Mouse (Mus musculus) neural tube, embryonic 14.5 days (tissue): ENCODE measurements around the gene Gas2. TPM values are rescaled to one million over a fixed set of nuclear protein-coding genes. Genes with fewer than 3 reads are reported as not detected.

Experiments
- ATAC-seq: fragments of 200-750 bp; cut with Nextera tagmentation; 2 replicates; pipeline ENCODE4 v1.8.0; 2017; ENCODE audit warnings: low read depth, mild to moderate bottlenecking, moderate TSS enrichment, moderate library complexity
- H3K27ac ChIP-seq: fragments of 300-500 bp; sonication (generic); 2 replicates; pipeline ENCODE4 v1.5.1; 2014; ENCODE audit warnings: low read depth, mild to moderate bottlenecking, control low read depth, low read length, moderate library complexity, mixed read lengths
- H3K27me3 ChIP-seq: fragments of 300-500 bp; sonication (generic); 2 replicates; pipeline ENCODE4 v1.6.1; 2014; ENCODE audit warnings: low read length; ENCODE audit not compliant: control insufficient read depth, insufficient read depth
- H3K36me3 ChIP-seq: fragments of 300-500 bp; sonication (generic); 2 replicates; pipeline ENCODE4 v1.6.1; 2014; ENCODE audit warnings: low read length, mixed read lengths; ENCODE audit not compliant: control insufficient read depth, insufficient read depth
- H3K4me1 ChIP-seq: fragments of 300-500 bp; sonication (generic); 2 replicates; pipeline ENCODE4 v1.6.1; 2014; ENCODE audit warnings: low read length; ENCODE audit not compliant: control insufficient read depth, insufficient read depth
- H3K4me2 ChIP-seq: fragments of 300-500 bp; sonication (generic); 2 replicates; pipeline ENCODE4 v1.6.1; 2014; ENCODE audit warnings: mild to moderate bottlenecking, low read depth, low read length, control low read depth
- H3K4me3 ChIP-seq: fragments of 300-500 bp; sonication (generic); 2 replicates; pipeline ENCODE4 v1.5.1; 2014; ENCODE audit warnings: low read depth, low read length, control low read depth, mixed read lengths
- H3K9ac ChIP-seq: fragments of 300-500 bp; sonication (generic); replicated peaks from 2 replicates; pipeline ENCODE4 v1.6.1; 2014; ENCODE audit warnings: low read depth, mild to moderate bottlenecking, control low read depth, low read length, mixed read lengths
- H3K9me3 ChIP-seq: fragments of 300-500 bp; sonication (generic); 2 replicates; pipeline ENCODE4 v1.6.1; 2016; ENCODE audit warnings: low read length; ENCODE audit not compliant: control insufficient read depth
- WGBS: fragments of 180-500 bp; shearing (Covaris S2); extraction: QIAGEN DNeasy Blood & Tissue Kit; methylation state at CpG from one replicate; pipeline ENCODE4 v1.1.7; 2014; 5-methylcytosine and 5-hydroxymethylcytosine counted together
- polyA plus RNA-seq: library from polyadenylated mRNA; unstranded; fragments of >200 nt; fragmentation: Nextera tagmentation; extraction: Ambion mirVana; gene quantifications from 2 replicates; pipeline ENCODE4 v1.2.1, GENCODE M21; 2014

Gas2 gene
- polyA plus RNA-seq, 1 experiment from 2014 or later = 19.9 TPM

GRCm38 (mm10) chr7:51973091-51973490 lies 111.3 kb downstream of the Gas2 start:
- Histone ChIP-seq H3K4me1 (0 out of 2 replicates have a peak, but pooled peaks cover 3% of the 10 kb centered on the region), H3K9ac (no peak overlapping the region), H3K27ac (no peak overlapping the region), H3K4me2 (no peak overlapping the region), H3K27me3 (no peaks in the 10 kb centered on the region), H3K4me3 (no peak overlapping the region), H3K36me3 (no peaks in the 10 kb centered on the region), H3K9me3 (no peaks in the 10 kb centered on the region)
- ATAC-seq = peak; percentile 39; the same call in 1 of the 2 replicates
- WGBS = 55% methylated on average over 5 of the region's 5 CpGs

DNA sequence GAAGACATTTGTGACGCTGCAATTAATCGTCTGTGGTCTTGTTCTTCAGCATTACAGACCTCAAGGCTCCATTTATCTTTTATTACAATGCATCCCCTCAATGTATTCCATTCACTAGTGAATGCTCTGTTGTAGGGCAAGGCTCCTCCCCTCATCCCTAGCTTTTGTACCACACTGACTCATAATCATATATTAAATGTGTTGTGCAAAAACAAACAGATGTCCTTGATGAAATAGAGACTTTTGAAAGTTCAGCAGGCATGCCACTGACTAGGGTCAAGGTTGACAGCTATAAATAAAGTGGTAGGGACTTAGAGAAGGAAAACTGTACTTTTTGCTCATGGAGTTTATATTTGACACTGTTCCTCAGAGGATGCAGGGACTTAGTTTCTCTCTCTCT lies 111.7 kb downstream of the Gas2 start:
- H3K27ac ChIP-seq = no peak overlapping the region
- WGBS = 33% methylated on average over 2 of the region's 2 CpGs
- H3K27me3 ChIP-seq = no peaks in the 10 kb centered on the region
- H3K9ac ChIP-seq = no peak overlapping the region
- H3K4me2 ChIP-seq = no peak overlapping the region
- ATAC-seq = peak; percentile 12; the same call in 1 of the 2 replicates
- no peaks in the 10 kb centered on the region for H3K9me3 ChIP-seq
- 0 out of 2 replicates have a peak, but pooled peaks cover 3% of the 10 kb centered on the region for H3K4me1 ChIP-seq
- H3K36me3 ChIP-seq = no peaks in the 10 kb centered on the region
- no peak overlapping the region for H3K4me3 ChIP-seq

GRCm38 (mm10) chr7:51975181-51975580 lies 113.4 kb downstream of the Gas2 start:
- no peaks in the 10 kb centered on the region for H3K27me3 ChIP-seq
- no peak overlapping the region for H3K4me2 ChIP-seq
- whole genome bisulfite sequencing = 49% methylated on average over 6 of the region's 6 CpGs
- no peak overlapping the region for H3K4me3 ChIP-seq
- no peak overlapping the region for H3K9ac ChIP-seq
- H3K36me3 ChIP-seq = no peaks in the 10 kb centered on the region
- no peaks in the 10 kb centered on the region for H3K9me3 ChIP-seq
- no peak overlapping the region for H3K27ac ChIP-seq
- no peak for ATAC-seq
- H3K4me1 ChIP-seq = 0 out of 2 replicates have a peak, but pooled peaks cover 3% of the 10 kb centered on the region

DNA sequence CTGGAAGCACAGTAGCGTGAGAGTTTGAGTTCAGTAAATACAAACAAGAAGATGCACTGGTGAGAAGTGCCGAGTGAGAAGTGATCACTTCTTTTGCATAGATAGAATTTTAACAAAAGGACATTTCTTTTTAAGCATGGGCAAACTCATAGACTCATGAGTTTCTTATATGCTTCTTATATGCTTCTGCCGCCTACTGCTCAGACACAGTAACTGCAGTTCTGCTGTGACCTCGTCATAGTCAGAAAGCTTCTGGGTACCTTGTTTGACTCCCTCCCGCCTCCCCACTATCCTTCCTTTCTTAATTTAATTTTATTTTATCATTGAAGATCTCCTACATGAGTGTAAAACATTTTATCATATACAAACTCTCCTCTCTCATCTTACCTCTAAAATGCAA lies 117.5 kb downstream of the Gas2 start:
- no peak overlapping the region for H3K27ac ChIP-seq
- ATAC-seq = no peak
- no peak overlapping the region for H3K4me2 ChIP-seq
- no peaks in the 10 kb centered on the region for H3K9me3 ChIP-seq
- H3K27me3 ChIP-seq = no peaks in the 10 kb centered on the region
- 0 out of 2 replicates have a peak, but pooled peaks cover 3% of the 10 kb centered on the region for H3K4me1 ChIP-seq
- WGBS = 50% methylated on average over 5 of the region's 5 CpGs
- no peaks in the 10 kb centered on the region for H3K36me3 ChIP-seq
- no peak overlapping the region for H3K4me3 ChIP-seq
- no peak overlapping the region for H3K9ac ChIP-seq

DNA sequence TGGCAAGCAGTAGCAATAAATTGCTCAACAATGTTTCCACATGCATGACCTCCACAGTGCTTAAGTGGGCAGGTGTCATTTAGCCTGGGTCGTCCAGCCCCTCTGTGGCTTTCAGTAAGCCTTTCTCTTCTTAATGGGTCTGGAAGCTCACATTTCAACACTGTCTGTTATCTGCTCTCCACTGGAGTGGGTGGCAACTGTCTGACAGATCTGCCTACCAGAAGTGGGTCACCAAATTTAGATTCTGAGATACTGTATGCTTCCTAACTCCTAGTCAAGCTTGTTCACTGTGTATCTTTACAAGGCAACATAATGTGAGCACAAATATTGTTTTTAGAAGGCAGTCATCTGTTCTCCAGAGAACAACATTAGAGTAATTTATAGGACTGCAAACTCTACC lies 120.5 kb downstream of the Gas2 start:
- H3K36me3 ChIP-seq = no peaks in the 10 kb centered on the region
- no peaks in the 10 kb centered on the region for H3K27me3 ChIP-seq
- no peaks in the 10 kb centered on the region for H3K4me1 ChIP-seq
- H3K9me3 ChIP-seq = no peaks in the 10 kb centered on the region
- whole genome bisulfite sequencing = 9% methylated on average over 1 of the region's 1 CpGs
- H3K9ac ChIP-seq = no peak overlapping the region
- no peak overlapping the region for H3K4me3 ChIP-seq
- ATAC-seq = no peak
- H3K27ac ChIP-seq = no peak overlapping the region
- H3K4me2 ChIP-seq = no peak overlapping the region

DNA sequence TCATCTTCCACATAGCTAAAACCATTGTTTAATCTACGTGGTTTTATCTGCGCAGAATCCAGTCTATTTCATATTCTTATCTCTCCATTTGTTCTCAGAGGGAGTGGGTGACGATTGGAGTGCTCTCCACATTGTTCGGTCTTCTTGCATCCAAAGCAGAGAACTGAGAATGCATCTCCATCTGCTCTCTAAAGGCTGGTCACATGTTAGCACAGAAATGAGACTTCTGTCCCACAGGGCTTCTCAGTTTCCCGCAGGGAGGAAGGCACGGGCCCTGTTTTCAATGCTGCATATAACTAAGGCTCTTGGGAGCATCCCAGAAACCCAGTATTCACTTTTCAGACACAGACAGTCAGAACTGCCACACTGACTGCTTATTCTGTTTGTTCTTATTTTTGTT lies 123.9 kb downstream of the Gas2 start:
- no peak overlapping the region for H3K4me2 ChIP-seq
- H3K27me3 ChIP-seq = no peaks in the 10 kb centered on the region
- no peaks in the 10 kb centered on the region for H3K36me3 ChIP-seq
- WGBS = 78% methylated on average over 6 of the region's 6 CpGs
- H3K4me1 ChIP-seq = no peaks in the 10 kb centered on the region
- H3K9ac ChIP-seq = no peak overlapping the region
- no peak overlapping the region for H3K4me3 ChIP-seq
- H3K27ac ChIP-seq = no peak overlapping the region
- no peak for ATAC-seq
- no peaks in the 10 kb centered on the region for H3K9me3 ChIP-seq

DNA sequence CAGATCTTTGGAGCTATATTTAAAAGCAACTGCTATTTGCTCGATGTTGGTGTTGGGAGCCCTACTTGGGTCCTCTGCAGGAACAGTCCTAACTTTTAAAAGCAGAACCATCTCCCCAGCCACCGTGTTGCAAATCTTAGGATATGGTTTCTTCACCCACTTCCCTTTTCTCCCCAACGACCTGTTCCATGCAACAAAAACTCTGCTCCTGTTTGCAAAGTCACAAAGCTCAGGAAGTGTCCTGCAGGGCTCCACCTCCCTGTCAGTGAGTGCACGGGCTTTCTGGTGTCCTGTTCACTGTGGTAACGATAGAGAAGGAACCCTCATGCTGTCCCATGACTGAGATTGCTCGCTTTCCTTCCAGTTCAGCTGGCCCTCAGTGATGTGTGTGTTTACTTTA lies 125.1 kb downstream of the Gas2 start:
- no peaks in the 10 kb centered on the region for H3K27me3 ChIP-seq
- no peak overlapping the region for H3K4me2 ChIP-seq
- H3K9ac ChIP-seq = no peak overlapping the region
- no peaks in the 10 kb centered on the region for H3K9me3 ChIP-seq
- no peak overlapping the region for H3K4me3 ChIP-seq
- no peak overlapping the region for H3K27ac ChIP-seq
- H3K4me1 ChIP-seq = no peaks in the 10 kb centered on the region
- ATAC-seq = no peak
- H3K36me3 ChIP-seq = no peaks in the 10 kb centered on the region
- 63% methylated on average over 6 of the region's 6 CpGs for WGBS

- Histone ChIP-seq H3K36me3 (no peaks in the 10 kb centered on the region), H3K27me3 (no peaks in the 10 kb centered on the region), H3K4me1 (no peaks in the 10 kb centered on the region), H3K4me2 (no peak overlapping the region), H3K27ac (no peak overlapping the region), H3K9me3 (no peaks in the 10 kb centered on the region), H3K4me3 (no peak overlapping the region), H3K9ac (no peak overlapping the region)
- 0 out of 2 replicates have a peak, but pooled peaks have one; percentile 14 for ATAC-seq
- 88% methylated on average over 3 of the region's 3 CpGs for WGBS
These were observed 129.2 kb downstream of the Gas2 start for GRCm38 (mm10) chr7:51991020-51991419.

DNA sequence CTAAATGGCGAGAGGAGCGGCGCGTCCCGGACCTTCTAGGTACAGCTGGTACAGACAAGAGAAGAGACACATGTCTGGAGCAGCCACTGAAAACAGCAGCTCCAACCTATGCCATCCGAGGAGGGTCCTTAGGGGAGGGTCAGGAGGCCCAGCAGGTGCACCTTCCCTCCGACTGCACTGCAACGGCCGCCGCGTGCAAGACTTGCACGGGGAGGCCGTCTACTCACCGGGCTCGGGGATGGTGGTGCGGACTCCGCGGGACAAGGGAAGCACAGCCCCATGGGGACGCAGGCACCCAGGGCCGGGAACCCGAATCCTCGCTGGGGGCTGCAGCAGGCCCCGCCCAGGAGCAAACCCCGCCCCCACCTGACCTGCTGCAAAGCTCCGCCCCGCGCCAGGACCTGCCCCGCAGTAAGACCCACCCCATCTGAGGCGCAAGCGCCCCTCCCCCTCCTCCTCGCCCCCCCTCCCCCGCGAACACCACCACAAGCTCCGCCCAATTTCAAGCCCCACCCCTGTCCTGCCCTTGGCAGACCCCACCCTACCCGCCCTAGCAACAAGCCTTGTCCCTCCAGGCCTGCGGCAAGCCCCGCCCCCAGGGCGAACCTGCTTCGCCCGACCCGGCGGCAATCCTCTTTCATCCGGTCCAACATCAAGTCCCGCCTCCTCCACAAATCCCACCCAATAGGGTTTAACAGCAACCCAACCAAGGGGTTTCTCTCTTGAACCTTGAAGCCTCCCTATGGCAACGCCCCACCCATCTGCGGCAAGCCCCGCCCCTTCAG lies 143.9 kb downstream of the Gas2 start, which contains the start of gene Svip:
Svip (minus strand) TSS at position 508 of the 785 bp plus-strand sequence.
- WGBS = 0% methylated on average over 30 of the region's 47 CpGs
- Histone ChIP-seq H3K36me3 (no peaks in the 10 kb centered on the region), H3K27me3 (no peaks in the 10 kb centered on the region), H3K9ac (peak within 1 kb of the TSS; percentile 63), H3K4me3 (peak within 1 kb of the TSS; percentile 63), H3K4me1 (0 out of 2 replicates have a peak, but pooled peaks cover 4% of the 10 kb centered on the region), H3K9me3 (no peaks in the 10 kb centered on the region), H3K27ac (peak within 1 kb of the TSS; percentile 50; the same call in 1 of the 2 replicates), H3K4me2 (peak within 1 kb of the TSS; percentile 63)
- peak; percentile 97 for ATAC-seq
